Comparison of ENCODE assay signal across 12 mouse cellular contexts in genomic region chr13:53471411-53471810, GRCm38 (mm10). TPM values are rescaled to one million over a fixed set of nuclear protein-coding genes. Genes with fewer than 3 reads are reported as not detected.
DNase-seq lines count a peak whose midpoint lies in the region; ATAC-seq and TF ChIP-seq lines count a peak whose summit lies in the region.
"Had no signal": no experiment of that assay in that cellular context is flagged by ENCODE, and none has a peak within 500 bp of the region (broad histone marks: within the 10 kb centered on the region; RNA-seq: fewer than 3 reads in every experiment).

No protein-coding gene starts in this region.

- H3K36me3 ChIP-seq in heart, embryonic 14.5 days (ENCODE audit: control insufficient read depth, insufficient read depth, low read length): no peaks in the 10 kb centered on the region
- H3K36me3 ChIP-seq in embryonic facial prominence, embryonic 10.5 days (replicated peaks): 0 out of 2 replicates have a peak, but pooled peaks cover 3% of the 10 kb centered on the region
- H3K36me3 ChIP-seq in embryonic facial prominence, embryonic 14.5 days (ENCODE audit: control insufficient read depth, insufficient read depth, low read length): no peaks in the 10 kb centered on the region
- no peaks in the 10 kb centered on the region for H3K36me3 ChIP-seq in limb, embryonic 14.5 days (ENCODE audit: control insufficient read depth, insufficient read depth, low read length)

- H3K9me3 ChIP-seq in heart, embryonic 14.5 days (ENCODE audit: control insufficient read depth, low read length): no peaks in the 10 kb centered on the region
- H3K9me3 ChIP-seq in embryonic facial prominence, embryonic 10.5 days: no peaks in the 10 kb centered on the region
- H3K9me3 ChIP-seq in embryonic facial prominence, embryonic 14.5 days (ENCODE audit: control insufficient read depth, low read length): no peaks in the 10 kb centered on the region
- no peaks in the 10 kb centered on the region for H3K9me3 ChIP-seq in limb, embryonic 14.5 days (ENCODE audit: control insufficient read depth, low read length)

- 27% methylated on average over 6 of the region's 6 CpGs for WGBS in heart, embryonic 14.5 days
- 6% methylated on average over 6 of the region's 6 CpGs for WGBS in embryonic facial prominence, embryonic 10.5 days
- WGBS in embryonic facial prominence, embryonic 14.5 days: 11% methylated on average over 6 of the region's 6 CpGs
- 13% methylated on average over 6 of the region's 6 CpGs for WGBS in limb, embryonic 14.5 days

- DNase-seq in heart, adult 18-20 months: no peak
- peak; percentile 40 for DNase-seq in embryonic facial prominence, embryonic 10.5 days (ENCODE audit: low spot score)
- no peak for DNase-seq in embryonic facial prominence, embryonic 14.5 days (ENCODE audit: low spot score)
- DNase-seq in limb, embryonic 14.5 days (ENCODE audit: low spot score): no peak
- no peak for DNase-seq in left cerebral cortex, adult 2 months (ENCODE audit: extremely low spot score in 1 of 2, low spot score in 2 of 2)
- no peak for DNase-seq in layer of hippocampus, postnatal 14 days (ENCODE audit: low spot score in 2 of 2)
- DNase-seq in testis, postnatal 14 days (ENCODE audit: low spot score): no peak
- DNase-seq: left cerebral cortex, postnatal 4 days had no signal

- no peak overlapping the region for H3K27ac ChIP-seq in heart, embryonic 14.5 days (replicated peaks in 1 of 2; ENCODE audit: control insufficient read depth in 1 of 2, insufficient read depth in 1 of 2, low read depth in 2 of 2, low read length in 2 of 2)
- peak overlapping the region; percentile 82 for H3K27ac ChIP-seq in embryonic facial prominence, embryonic 10.5 days (replicated peaks)
- H3K27ac ChIP-seq in embryonic facial prominence, embryonic 14.5 days (replicated peaks; ENCODE audit: low read depth, low read length): 0 out of 2 replicates have a peak overlapping the region, but pooled peaks have one; percentile 3
- H3K27ac ChIP-seq in limb, embryonic 14.5 days (replicated peaks; ENCODE audit: low read depth, low read length): no peak overlapping the region
- H3K27ac ChIP-seq in left cerebral cortex, adult 2 months: no peak overlapping the region
- H3K27ac ChIP-seq: macrophage had no signal

- TF ChIP-seq POLR2A in limb, embryonic 14.5 days (IDR thresholded peaks at IDR 0.05; ENCODE audit: borderline replicate concordance, extremely low read depth, insufficient read depth, insufficient read length): no peak

- intact Hi-C loops in left cerebral cortex, adult 2 months (cut with DNase I): no loop called here

- TF ChIP-seq CTCF in left cerebral cortex, adult 2 months (IDR thresholded peaks at IDR 0.05): no peak

- no peak for ATAC-seq in heart, embryonic 14.5 days (ENCODE audit: insufficient number of reproducible peaks, insufficient read depth, low FRiP score, low read depth)
- no peak for ATAC-seq in embryonic facial prominence, embryonic 14.5 days (ENCODE audit: low read depth)
- no peak for ATAC-seq in limb, embryonic 14.5 days (ENCODE audit: low FRiP score, low read depth)

- peak overlapping the region; percentile 73 for H3K4me2 ChIP-seq in heart, embryonic 14.5 days (ENCODE audit: low read length)
- peak overlapping the region; percentile 88 for H3K4me2 ChIP-seq in embryonic facial prominence, embryonic 14.5 days (ENCODE audit: low read depth, low read length)
- H3K4me2 ChIP-seq in limb, embryonic 14.5 days (replicated peaks; ENCODE audit: low read depth, low read length, severe bottlenecking): peak overlapping the region; percentile 86

- H3K4me3 ChIP-seq in heart, embryonic 14.5 days (ENCODE audit: control insufficient read depth in 1 of 2, insufficient read depth in 1 of 2, low read depth in 1 of 2, low read length in 2 of 2): peak overlapping the region; percentile 49 to 57
- H3K4me3 ChIP-seq in embryonic facial prominence, embryonic 10.5 days: peak overlapping the region; percentile 78
- peak overlapping the region; percentile 65 for H3K4me3 ChIP-seq in embryonic facial prominence, embryonic 14.5 days (ENCODE audit: low read depth, low read length)
- H3K4me3 ChIP-seq in limb, embryonic 14.5 days (replicated peaks; ENCODE audit: low read length): peak overlapping the region; percentile 65
- no peak overlapping the region for H3K4me3 ChIP-seq in left cerebral cortex, adult 2 months

- H3K9ac ChIP-seq in heart, embryonic 14.5 days (ENCODE audit: low read length): peak overlapping the region; percentile 38
- H3K9ac ChIP-seq in embryonic facial prominence, embryonic 14.5 days (ENCODE audit: low read depth, low read length): peak overlapping the region; percentile 76
- peak overlapping the region; percentile 70 for H3K9ac ChIP-seq in limb, embryonic 14.5 days (ENCODE audit: low read depth, low read length, severe bottlenecking)

- H3K4me1 ChIP-seq in heart, embryonic 14.5 days (ENCODE audit: control insufficient read depth in 2 of 2, insufficient read depth in 2 of 2, low read length in 2 of 2): peaks cover 5 to 7% of the 10 kb centered on the region in 2 experiments; a peak in 2 of 4 replicates
- H3K4me1 ChIP-seq in embryonic facial prominence, embryonic 10.5 days: peaks cover 73% of the 10 kb centered on the region
- H3K4me1 ChIP-seq in embryonic facial prominence, embryonic 14.5 days (ENCODE audit: control insufficient read depth, insufficient read depth, low read length): peaks cover 13% of the 10 kb centered on the region
- H3K4me1 ChIP-seq in limb, embryonic 14.5 days (ENCODE audit: control insufficient read depth, insufficient read depth, low read length): peaks cover 7% of the 10 kb centered on the region; the same call in 1 of the 2 replicates

- peaks cover 87% of the 10 kb centered on the region for H3K27me3 ChIP-seq in heart, embryonic 14.5 days (ENCODE audit: control insufficient read depth, insufficient read depth, low read length)
- H3K27me3 ChIP-seq in embryonic facial prominence, embryonic 10.5 days (replicated peaks; ENCODE audit: low read depth, poor library complexity, severe bottlenecking): peaks cover 100% of the 10 kb centered on the region
- H3K27me3 ChIP-seq in embryonic facial prominence, embryonic 14.5 days (replicated peaks; ENCODE audit: control insufficient read depth, insufficient read depth, low read length): peaks cover 91% of the 10 kb centered on the region
- H3K27me3 ChIP-seq in limb, embryonic 14.5 days (ENCODE audit: control insufficient read depth, insufficient read depth, low read length): peaks cover 55% of the 10 kb centered on the region

RNA-seq across cellular contexts. Expression of gene Msx2, which starts 1.5 kb away (rescaled TPM):
- 2.8 and 3.0 TPM in 2 replicates for polyA plus RNA-seq in heart, embryonic 14.5 days (2014; fragmentation: Nextera tagmentation; extraction: Ambion mirVana)
- total RNA-seq in heart, adult 18-20 months (2021): under 1 TPM; 0.36 to 0.69 TPM
- polyA plus RNA-seq in embryonic facial prominence, embryonic 10.5 days (2016; fragmentation: Nextera tagmentation; extraction: Ambion mirVana): 41.4 and 57.6 TPM in 2 replicates
- 11.5 and 11.6 TPM in 2 replicates for polyA plus RNA-seq in embryonic facial prominence, embryonic 14.5 days (2014; fragmentation: Nextera tagmentation; extraction: Ambion mirVana)
- polyA plus RNA-seq in limb, embryonic 14.5 days (2012; rRNA removed): 17.5 and 18.2 TPM in 2 replicates
- 19.4 and 28.3 TPM in 2 replicates for polyA plus RNA-seq in limb, embryonic 14.5 days (2014; fragmentation: Nextera tagmentation; extraction: Ambion mirVana)
- total RNA-seq in left cerebral cortex, adult 2 months (2021): under 1 TPM; 0.23 to 0.50 TPM
- 1 to 10 TPM in 1 of 2 experiments, under 1 TPM in 1; 0.94 to 1.0 TPM for total RNA-seq in layer of hippocampus, postnatal 14 days (2021)
- total RNA-seq: gastrocnemius, postnatal 36 days had no signal
- polyA plus RNA-seq: large intestine, adult 2 months; macrophage had no signal

Comparison
In these comparisons a context has a peak if more than half of its experiments do, and no peak if none do; other contexts are left out.
1. H3K27ac ChIP-seq: peak in embryonic facial prominence, embryonic 10.5 days (single experiment) and embryonic facial prominence, embryonic 14.5 days (single experiment); none in heart, embryonic 14.5 days (0 of 2), limb, embryonic 14.5 days (single experiment) and left cerebral cortex, adult 2 months (single experiment).
2. Peak in every context shown above with its lines, with median percentiles within 50 percentile points of each other: H3K4me2 ChIP-seq and H3K9ac ChIP-seq.